ENCODE assay signal across 8 mouse cellular contexts in the genomic region with DNA sequence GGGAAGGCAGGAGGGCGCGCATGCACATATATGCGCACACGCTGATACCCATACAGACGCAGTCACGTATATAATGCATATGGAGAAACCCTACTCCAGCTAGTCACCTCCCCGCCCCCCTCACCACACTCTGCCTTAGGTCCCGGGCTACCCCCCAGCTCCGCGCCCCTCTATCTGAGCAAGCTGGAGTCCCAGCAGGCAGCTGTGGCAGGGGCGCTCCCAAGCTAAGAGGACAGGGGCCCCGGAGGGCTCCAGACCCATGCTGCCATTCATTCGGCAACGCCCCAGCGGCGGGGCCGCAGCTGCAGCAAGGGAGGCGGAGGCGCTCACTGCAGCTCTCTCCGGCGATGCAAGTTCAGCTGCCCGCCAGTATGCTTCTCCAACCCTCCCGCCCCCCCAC. TPM values are rescaled to one million over a fixed set of nuclear protein-coding genes. Genes with fewer than 3 reads are reported as not detected.
DNase-seq lines count a peak whose midpoint lies in the region; ATAC-seq and TF ChIP-seq lines count a peak whose summit lies in the region.

No protein-coding gene starts in this region.

- H3K9ac ChIP-seq in lung, embryonic 14.5 days = peak overlapping the region; percentile 58
- peak overlapping the region; percentile 63 for H3K9ac ChIP-seq in forebrain, embryonic 16.5 days (replicated peaks; ENCODE audit: low read depth, low read length)
- peak overlapping the region; percentile 64 for H3K9ac ChIP-seq in midbrain, embryonic 12.5 days (replicated peaks)

- no peak for TF ChIP-seq POLR2A in bone marrow macrophage, adult 2 months (IDR thresholded peaks at IDR 0.05; ENCODE audit: borderline replicate concordance, low read depth, low read length)

- peak; percentile 48 for DNase-seq in lung, embryonic 14.5 days
- no peak for DNase-seq in lung, postnatal 36 days
- DNase-seq in kidney, postnatal 10 days = peak; percentile 22
- DNase-seq in thymus, adult 18-20 months = peak; percentile 26 to 30
- no peak for DNase-seq in ovary, postnatal 14 days (ENCODE audit: low spot score)

- H3K9me3 ChIP-seq in lung, embryonic 14.5 days (ENCODE audit: low read depth, low read length) = no peaks in the 10 kb centered on the region
- no peaks in the 10 kb centered on the region for H3K9me3 ChIP-seq in forebrain, embryonic 16.5 days (ENCODE audit: control insufficient read depth, low read length)
- no peaks in the 10 kb centered on the region for H3K9me3 ChIP-seq in midbrain, embryonic 12.5 days

- H3K27me3 ChIP-seq in lung, embryonic 14.5 days (ENCODE audit: insufficient read depth, low read length) = no peaks in the 10 kb centered on the region
- H3K27me3 ChIP-seq in forebrain, embryonic 16.5 days (replicated peaks; ENCODE audit: control insufficient read depth, insufficient read depth, low read length) = no peaks in the 10 kb centered on the region
- H3K27me3 ChIP-seq in midbrain, embryonic 12.5 days = no peaks in the 10 kb centered on the region

- ATAC-seq in lung, embryonic 14.5 days (ENCODE audit: insufficient read depth) = peak; percentile 48
- peak; percentile 68 for ATAC-seq in forebrain, embryonic 16.5 days
- ATAC-seq in midbrain, embryonic 12.5 days (ENCODE audit: low FRiP score, low read depth) = peak; percentile 73

- H3K4me3 ChIP-seq in lung, embryonic 14.5 days (ENCODE audit: low read depth, low read length) = peak overlapping the region; percentile 52
- H3K4me3 ChIP-seq in bone marrow macrophage, adult 2 months (ENCODE audit: insufficient read depth, low read length) = peak overlapping the region; percentile 61
- peak overlapping the region; percentile 59 for H3K4me3 ChIP-seq in forebrain, embryonic 16.5 days (replicated peaks; ENCODE audit: low read length)
- H3K4me3 ChIP-seq in midbrain, embryonic 12.5 days = peak overlapping the region; percentile 58

- TF ChIP-seq CTCF in lung, embryonic 14.5 days (IDR thresholded peaks at IDR 0.05; ENCODE audit: low read depth) = no peak
- TF ChIP-seq CTCF in bone marrow macrophage, adult 2 months (IDR thresholded peaks at IDR 0.05; ENCODE audit: low read depth, low read length) = no peak

- 8% methylated on average over 21 of the region's 23 CpGs for WGBS in lung, embryonic 14.5 days
- WGBS in forebrain, embryonic 16.5 days = 13% methylated on average over 18 of the region's 23 CpGs
- 16% methylated on average over 23 of the region's 23 CpGs for WGBS in midbrain, embryonic 12.5 days

- no peaks in the 10 kb centered on the region for H3K4me1 ChIP-seq in lung, embryonic 14.5 days (ENCODE audit: insufficient read depth)
- peaks cover 12% of the 10 kb centered on the region for H3K4me1 ChIP-seq in bone marrow macrophage, adult 2 months (ENCODE audit: control insufficient read depth, insufficient read depth, low read length)
- H3K4me1 ChIP-seq in forebrain, embryonic 16.5 days (replicated peaks; ENCODE audit: control insufficient read depth, insufficient read depth, low read length) = peaks cover 13% of the 10 kb centered on the region
- peaks cover 5% of the 10 kb centered on the region; the same call in 1 of the 2 replicates for H3K4me1 ChIP-seq in midbrain, embryonic 12.5 days

- H3K36me3 ChIP-seq in lung, embryonic 14.5 days (ENCODE audit: insufficient read depth) = no peaks in the 10 kb centered on the region
- H3K36me3 ChIP-seq in forebrain, embryonic 16.5 days (ENCODE audit: control insufficient read depth, insufficient read depth) = no peaks in the 10 kb centered on the region
- no peaks in the 10 kb centered on the region for H3K36me3 ChIP-seq in midbrain, embryonic 12.5 days

- peak overlapping the region; percentile 72 for H3K4me2 ChIP-seq in lung, embryonic 14.5 days
- peak overlapping the region; percentile 68 for H3K4me2 ChIP-seq in forebrain, embryonic 16.5 days (ENCODE audit: low read length)
- H3K4me2 ChIP-seq in midbrain, embryonic 12.5 days (replicated peaks) = peak overlapping the region; percentile 61

- no peak overlapping the region for H3K27ac ChIP-seq in lung, embryonic 14.5 days (ENCODE audit: low read depth)
- H3K27ac ChIP-seq in bone marrow macrophage, adult 2 months (ENCODE audit: insufficient read depth, low read depth, low read length) = no peak overlapping the region
- peak overlapping the region; percentile 6; the same call in 1 of the 2 replicates for H3K27ac ChIP-seq in forebrain, embryonic 16.5 days (ENCODE audit: low read length)
- peak overlapping the region; percentile 81 for H3K27ac ChIP-seq in midbrain, embryonic 12.5 days (replicated peaks)

RNA-seq across cellular contexts. Expression of gene Sept6, which starts 2.8 kb away (rescaled TPM):
- 18.6 and 19.7 TPM in 2 replicates for polyA plus RNA-seq in lung, embryonic 14.5 days (2014; fragmentation: Nextera tagmentation; extraction: Ambion mirVana)
- 10.2 and 10.5 TPM in 2 replicates for polyA plus RNA-seq in bone marrow macrophage, adult 2 months (2012; ENCODE audit: insufficient read depth, insufficient read length, missing spikeins)
- 60.8 and 62.7 TPM in 2 replicates for polyA plus RNA-seq in forebrain, embryonic 16.5 days (2015; fragmentation: Nextera tagmentation; extraction: Ambion mirVana)
- polyA plus RNA-seq in midbrain, embryonic 12.5 days (2016; fragmentation: Nextera tagmentation; extraction: Ambion mirVana) = 49.2 and 55.5 TPM in 2 replicates

RNA-seq across cellular contexts. Expression of gene Sowahd, which starts 59.9 kb away (rescaled TPM):
- polyA plus RNA-seq in lung, embryonic 14.5 days (2014; fragmentation: Nextera tagmentation; extraction: Ambion mirVana) = 0.18 TPM in 1 of 2 replicates, not detected in the other
- polyA plus RNA-seq in bone marrow macrophage, adult 2 months (2012; ENCODE audit: insufficient read depth, insufficient read length, missing spikeins) = not detected in 2 replicates
- not detected in 2 replicates for polyA plus RNA-seq in forebrain, embryonic 16.5 days (2015; fragmentation: Nextera tagmentation; extraction: Ambion mirVana)
- not detected in 2 replicates for polyA plus RNA-seq in midbrain, embryonic 12.5 days (2016; fragmentation: Nextera tagmentation; extraction: Ambion mirVana)

Comparison
In these comparisons a context has a peak if more than half of its experiments do, and no peak if none do; other contexts are left out.
1. DNase-seq: peak in lung, embryonic 14.5 days (single experiment), kidney, postnatal 10 days (single experiment) and thymus, adult 18-20 months (2 of 2); none in lung, postnatal 36 days (single experiment) and ovary, postnatal 14 days (single experiment).
2. H3K27ac ChIP-seq: peak in forebrain, embryonic 16.5 days (single experiment) and midbrain, embryonic 12.5 days (single experiment); none in lung, embryonic 14.5 days (single experiment) and bone marrow macrophage, adult 2 months (single experiment).
3. Peak in every context shown above with its lines, with median percentiles within 50 percentile points of each other: ATAC-seq, H3K4me2 ChIP-seq, H3K4me3 ChIP-seq and H3K9ac ChIP-seq.